Mouse (Mus musculus) embryonic fibroblast, embryonic 13.5 days (primary cell): ENCODE results near the gene Zmpste24.

Experiments
- CTCF ChIP-seq: IDR thresholded peaks from 2 replicates; pipeline ENCODE4 v1.5.1; 2011; ENCODE audit warnings: mild to moderate bottlenecking, control low read depth, low read length, moderate library complexity, borderline replicate concordance; ENCODE audit not compliant: insufficient read depth
- POLR2A ChIP-seq: IDR thresholded peaks from 2 replicates; pipeline ENCODE4 v1.6.1; 2011; ENCODE audit warnings: low read depth, mild to moderate bottlenecking, control low read depth, low read length, moderate library complexity

- TF ChIP-seq POLR2A = no peak
- TF ChIP-seq CTCF = no peak
Observed at GRCm38 (mm10) chr4:121084506-121084905, 13.5 kb downstream of the Zmpste24 start.
